13 mouse cellular contexts compared by ENCODE assay signal in genomic region chr19:23065548-23065947, GRCm38 (mm10).
A peak's percentile ranks its signal among the peaks of the same experiment; 100 is the strongest.
DNase-seq lines count a peak whose midpoint lies in the region; ATAC-seq and TF ChIP-seq lines count a peak whose summit lies in the region.
"Had no signal": no experiment of that assay in that cellular context is flagged by ENCODE, and none has a peak within 500 bp of the region (broad histone marks: within the 10 kb centered on the region; RNA-seq: fewer than 3 reads in every experiment).

No protein-coding gene starts in this region.

- peak; percentile 70 for DNase-seq in kidney, adult 18-20 months
- peak; percentile 63 for DNase-seq in ZHBTc4 (ENCODE audit: low read depth, low spot score)
- DNase-seq in kidney, postnatal 36 days, result peak; percentile 72 to 90
- no peak for DNase-seq in cerebellum, adult 18-20 months
- DNase-seq: cerebellum, adult 9-11 months; thymus, adult 2 months had no signal

- TF ChIP-seq CTCF in intestine, postnatal 0 days (IDR thresholded peaks at IDR 0.05; ENCODE audit: low read depth), result no peak

- H3K4me2 ChIP-seq in kidney, embryonic 16.5 days (replicated peaks; ENCODE audit: low read depth, low read length), result no peak overlapping the region
- H3K4me2 ChIP-seq in heart, embryonic 12.5 days, result no peak overlapping the region
- H3K4me2 ChIP-seq in intestine, postnatal 0 days (replicated peaks; ENCODE audit: low read depth), result no peak overlapping the region
- H3K4me2 ChIP-seq: liver, embryonic 15.5 days; midbrain, embryonic 13.5 days had no signal

- no peak overlapping the region for H3K4me3 ChIP-seq in kidney, embryonic 16.5 days (ENCODE audit: low read length)
- H3K4me3 ChIP-seq in heart, embryonic 12.5 days, result no peak overlapping the region
- no peak overlapping the region for H3K4me3 ChIP-seq in intestine, postnatal 0 days (ENCODE audit: low read depth, low read length)
- H3K4me3 ChIP-seq: liver, embryonic 15.5 days; midbrain, embryonic 13.5 days had no signal

- no peak for ATAC-seq in kidney, embryonic 16.5 days (ENCODE audit: low FRiP score, low TSS enrichment)
- ATAC-seq in heart, embryonic 12.5 days (ENCODE audit: insufficient number of reproducible peaks, low FRiP score), result no peak
- no peak for ATAC-seq in intestine, postnatal 0 days
- ATAC-seq in monocyte, adult 5-6 weeks (replicated peaks; ENCODE audit: insufficient number of reproducible peaks, low FRiP score, low TSS enrichment, poor library complexity, severe bottlenecking), result no peak
- ATAC-seq: hindbrain, postnatal 0 days; midbrain, embryonic 13.5 days had no signal

- no peaks in the 10 kb centered on the region for H3K4me1 ChIP-seq in kidney, embryonic 16.5 days (ENCODE audit: insufficient read depth, low read length)
- no peaks in the 10 kb centered on the region for H3K4me1 ChIP-seq in heart, embryonic 12.5 days (replicated peaks)
- no peaks in the 10 kb centered on the region for H3K4me1 ChIP-seq in intestine, postnatal 0 days (replicated peaks; ENCODE audit: control insufficient read depth, insufficient read depth, low read length)
- H3K4me1 ChIP-seq: liver, embryonic 15.5 days; midbrain, embryonic 13.5 days had no signal

- H3K9ac ChIP-seq in kidney, embryonic 16.5 days (replicated peaks; ENCODE audit: low read length), result no peak overlapping the region
- no peak overlapping the region for H3K9ac ChIP-seq in heart, embryonic 12.5 days
- no peak overlapping the region for H3K9ac ChIP-seq in intestine, postnatal 0 days (ENCODE audit: low read depth, low read length)
- H3K9ac ChIP-seq: liver, embryonic 15.5 days; midbrain, embryonic 13.5 days had no signal

- 71% methylated on average over 5 of the region's 5 CpGs for WGBS in kidney, embryonic 16.5 days
- 54% methylated on average over 5 of the region's 5 CpGs for WGBS in heart, embryonic 12.5 days
- 62% methylated on average over 5 of the region's 5 CpGs for WGBS in intestine, postnatal 0 days

- H3K27ac ChIP-seq in kidney, embryonic 16.5 days (ENCODE audit: low read length), result no peak overlapping the region
- 0 out of 2 replicates have a peak overlapping the region, but pooled peaks have one; percentile 4 for H3K27ac ChIP-seq in heart, embryonic 12.5 days (ENCODE audit: poor library complexity, severe bottlenecking)
- H3K27ac ChIP-seq in intestine, postnatal 0 days (ENCODE audit: low read depth, low read length), result no peak overlapping the region
- H3K27ac ChIP-seq: hindbrain, postnatal 0 days; liver, embryonic 15.5 days; midbrain, embryonic 13.5 days had no signal

- no peaks in the 10 kb centered on the region for H3K27me3 ChIP-seq in kidney, embryonic 16.5 days (ENCODE audit: insufficient read depth, low read length)
- no peaks in the 10 kb centered on the region for H3K27me3 ChIP-seq in heart, embryonic 12.5 days (replicated peaks)
- no peaks in the 10 kb centered on the region for H3K27me3 ChIP-seq in intestine, postnatal 0 days (replicated peaks; ENCODE audit: control insufficient read depth, insufficient read depth, low read length)
- H3K27me3 ChIP-seq: liver, embryonic 15.5 days; midbrain, embryonic 13.5 days had no signal

- no peaks in the 10 kb centered on the region for H3K9me3 ChIP-seq in kidney, embryonic 16.5 days (ENCODE audit: low read length)
- H3K9me3 ChIP-seq in heart, embryonic 12.5 days (replicated peaks), result no peaks in the 10 kb centered on the region
- H3K9me3 ChIP-seq in intestine, postnatal 0 days (ENCODE audit: control insufficient read depth), result no peaks in the 10 kb centered on the region
- H3K9me3 ChIP-seq: liver, embryonic 15.5 days; midbrain, embryonic 13.5 days had no signal

- no peaks in the 10 kb centered on the region for H3K36me3 ChIP-seq in kidney, embryonic 16.5 days (ENCODE audit: insufficient read depth, low read length)
- H3K36me3 ChIP-seq in heart, embryonic 12.5 days, result no peaks in the 10 kb centered on the region
- H3K36me3 ChIP-seq in intestine, postnatal 0 days (ENCODE audit: control insufficient read depth, insufficient read depth), result no peaks in the 10 kb centered on the region
- H3K36me3 ChIP-seq: liver, embryonic 15.5 days; midbrain, embryonic 13.5 days had no signal

Comparison
In these comparisons a context has a peak if more than half of its experiments do, and no peak if none do; other contexts are left out.
1. DNase-seq: peak in kidney, adult 18-20 months (single experiment), ZHBTc4 (single experiment) and kidney, postnatal 36 days (2 of 2); none in cerebellum, adult 18-20 months (0 of 2).